Mouse (Mus musculus) heart, embryonic 13.5 days (tissue): ENCODE data around the gene Wdr20. TPM values are rescaled to one million over a fixed set of nuclear protein-coding genes. Genes with fewer than 3 reads are reported as not detected.
"Not testable (repeated sequence)": the region's sequence is repeated elsewhere in the genome, so short reads cannot be mapped to it uniquely, and the experiment has no call there.

Source experiments
- ATAC-seq: fragments of 200-750 bp; cut with Nextera tagmentation; 2 replicates; pipeline ENCODE4 v1.8.0; 2017; ENCODE audit warnings: moderate TSS enrichment; ENCODE audit not compliant: insufficient number of reproducible peaks, low FRiP score, low TSS enrichment; ENCODE audit errors: extremely low read depth
- H3K27ac ChIP-seq: fragments of 300-500 bp; sonication (generic); replicated peaks from 2 replicates; pipeline ENCODE4 v1.5.1; 2015; ENCODE audit warnings: moderate library complexity, mild to moderate bottlenecking, inconsistent platforms
- H3K27me3 ChIP-seq: fragments of 300-500 bp; sonication (generic); replicated peaks from 2 replicates; pipeline ENCODE4 v1.6.1; 2015; ENCODE audit warnings: mild to moderate bottlenecking, inconsistent platforms
- H3K36me3 ChIP-seq: fragments of 300-500 bp; sonication (generic); 2 replicates; pipeline ENCODE4 v1.6.1; 2015; ENCODE audit warnings: mild to moderate bottlenecking, inconsistent platforms
- H3K4me1 ChIP-seq: fragments of 300-500 bp; sonication (generic); 2 replicates; pipeline ENCODE4 v1.6.1; 2015; ENCODE audit warnings: inconsistent platforms
- H3K4me2 ChIP-seq: fragments of 300-500 bp; sonication (generic); 2 replicates; pipeline ENCODE4 v1.6.1; 2015; ENCODE audit warnings: inconsistent platforms, mild to moderate bottlenecking, moderate library complexity
- H3K4me3 ChIP-seq: fragments of 300-500 bp; sonication (generic); 2 replicates; pipeline ENCODE4 v1.5.1; 2015; ENCODE audit warnings: moderate library complexity, mild to moderate bottlenecking, inconsistent platforms
- H3K9ac ChIP-seq: fragments of 300-500 bp; sonication (generic); 2 replicates; pipeline ENCODE4 v1.6.1; 2015; ENCODE audit warnings: inconsistent platforms, mild to moderate bottlenecking, moderate library complexity
- H3K9me3 ChIP-seq: fragments of 300-500 bp; sonication (generic); 2 replicates; pipeline ENCODE4 v1.6.1; 2016; ENCODE audit warnings: inconsistent platforms
- WGBS: fragments of 180-500 bp; shearing (Covaris S2); methylation state at CpG from one replicate; pipeline ENCODE4 v1.1.7; 2015; ENCODE audit warnings: mixed read lengths; 5-methylcytosine and 5-hydroxymethylcytosine counted together
- polyA plus RNA-seq: library from polyadenylated mRNA; unstranded; fragments of >200 nt; fragmentation: Nextera tagmentation; extraction: Ambion mirVana; gene quantifications from 2 replicates; pipeline ENCODE4 v1.2.1, GENCODE M21; 2015

The Wdr20 gene
- polyA plus RNA-seq, 1 experiment from 2014 or later = 14.5 TPM

DNA sequence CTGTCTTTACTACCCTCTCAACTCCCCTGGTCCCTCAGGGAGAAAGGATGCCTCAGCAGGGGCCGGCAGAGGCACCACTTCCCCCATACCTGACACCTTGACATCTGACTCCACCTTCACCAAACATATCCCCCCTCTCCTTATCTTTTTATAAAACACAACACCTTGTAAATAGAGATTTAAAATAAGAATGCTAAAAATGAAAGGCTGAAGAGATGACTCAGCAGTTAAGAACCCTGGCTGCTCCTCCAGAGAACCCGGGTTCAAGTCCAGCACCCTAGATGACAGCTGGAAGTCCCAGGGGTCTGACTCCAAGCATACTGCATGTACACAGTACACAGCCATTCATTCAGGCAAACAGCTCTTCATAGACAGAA lies 38.6 kb upstream of the Wdr20 start:
- Histone ChIP-seq H3K9me3 (no peaks in the 10 kb centered on the region), H3K4me1 (peaks cover 54% of the 10 kb centered on the region), H3K27ac (no peak overlapping the region; the same call in 1 of the 2 replicates), H3K9ac (peak overlapping the region; percentile 73), H3K4me2 (peak overlapping the region; percentile 54), H3K27me3 (no peaks in the 10 kb centered on the region), H3K36me3 (peaks cover 8% of the 10 kb centered on the region), H3K4me3 (no peak overlapping the region)
- no peak for ATAC-seq
- 48% methylated on average over 2 of the region's 2 CpGs for WGBS

DNA sequence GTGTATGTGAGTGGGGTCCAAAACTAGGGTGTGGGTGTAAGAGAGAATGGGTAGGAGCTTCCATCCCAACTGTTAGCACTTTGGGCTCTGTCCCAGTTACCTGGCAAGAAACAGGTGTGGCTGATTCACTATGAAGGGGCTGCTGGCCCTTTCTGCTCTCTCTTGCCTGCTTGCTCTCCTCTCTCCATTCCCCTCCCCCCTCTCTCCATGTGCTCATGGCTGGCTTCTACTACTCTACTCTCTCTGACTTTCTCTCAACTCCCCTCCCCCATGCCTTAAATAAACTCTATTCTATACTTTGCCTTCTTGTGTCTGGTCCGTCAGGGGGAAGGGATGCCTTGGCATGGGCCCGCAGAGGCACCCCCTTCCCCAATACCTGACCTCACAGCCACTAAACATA lies 37.0 kb upstream of the Wdr20 start:
- no peak for ATAC-seq
- Histone ChIP-seq H3K4me2 (no peak overlapping the region), H3K9me3 (no peaks in the 10 kb centered on the region), H3K27me3 (no peaks in the 10 kb centered on the region), H3K36me3 (no peaks in the 10 kb centered on the region), H3K4me3 (no peak overlapping the region), H3K27ac (no peak overlapping the region), H3K4me1 (peaks cover 46% of the 10 kb centered on the region), H3K9ac (peak overlapping the region; percentile 67; the same call in 1 of the 2 replicates)
- WGBS = 66% methylated on average over 2 of the region's 2 CpGs

DNA sequence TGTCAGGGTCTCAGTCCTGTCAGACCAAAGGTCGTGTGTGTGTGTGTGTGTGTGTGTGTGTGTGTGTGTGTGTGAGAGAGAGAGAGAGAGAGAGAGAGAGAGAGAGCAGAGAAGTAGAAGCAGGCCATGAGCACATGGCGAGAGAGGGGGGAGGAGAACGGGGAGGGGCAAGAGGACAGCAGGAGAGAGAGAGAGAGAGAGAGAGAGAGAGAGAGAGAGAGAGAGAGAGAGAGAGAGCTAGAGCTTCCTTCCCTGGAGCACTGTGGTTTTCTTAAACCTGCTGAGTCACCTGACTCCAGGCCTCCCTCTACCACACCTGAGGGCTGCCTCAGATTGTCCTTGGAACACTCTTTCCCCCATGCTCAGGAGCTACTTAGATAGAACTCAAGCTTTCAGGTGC lies 36.4 kb upstream of the Wdr20 start:
- H3K36me3 ChIP-seq, H3K27me3 ChIP-seq, H3K4me2 ChIP-seq, H3K9me3 ChIP-seq, ATAC-seq, H3K4me3 ChIP-seq: not testable (repeated sequence)
- WGBS = 11% methylated on average over 3 of the region's 3 CpGs
- Histone ChIP-seq H3K27ac (peak overlapping the region; percentile 33; the same call in 1 of the 2 replicates), H3K4me1 (peaks cover 52% of the 10 kb centered on the region), H3K9ac (0 out of 2 replicates have a peak overlapping the region, but pooled peaks have one; percentile 67)

DNA sequence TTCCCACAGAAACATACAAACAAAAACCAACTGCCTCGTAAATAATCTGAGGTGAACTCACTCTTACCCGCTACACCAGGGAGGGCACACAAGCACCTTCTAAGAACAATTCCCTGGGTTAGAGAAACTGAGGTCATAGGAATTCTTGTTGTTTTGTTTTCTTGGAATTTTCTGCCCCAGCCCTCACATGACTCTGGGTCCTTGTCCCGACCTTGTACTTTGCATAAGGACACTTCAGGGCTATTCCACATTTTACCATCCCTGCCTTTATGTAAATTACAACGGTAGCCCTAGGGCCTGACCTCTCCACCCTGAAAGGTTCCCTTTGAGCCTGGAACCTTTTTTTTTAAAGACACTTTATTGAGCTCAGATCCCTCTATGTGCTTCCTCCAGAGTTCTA lies 35.2 kb upstream of the Wdr20 start, which contains the start of gene Hsp90aa1:
Hsp90aa1 (minus strand) TSS at position 173 of the 400 bp plus-strand sequence.
- no peaks in the 10 kb centered on the region for H3K36me3 ChIP-seq
- peak within 1 kb of the TSS; percentile 49 for H3K27ac ChIP-seq
- H3K4me3 ChIP-seq = peak within 1 kb of the TSS; percentile 23; the same call in 1 of the 2 replicates
- ATAC-seq = no peak
- WGBS = 51% methylated on average over 4 of the region's 4 CpGs
- peaks cover 45% of the 10 kb centered on the region for H3K4me1 ChIP-seq
- peak within 1 kb of the TSS; percentile 54 for H3K4me2 ChIP-seq
- H3K27me3 ChIP-seq = no peaks in the 10 kb centered on the region
- peak within 1 kb of the TSS; percentile 61 for H3K9ac ChIP-seq
- no peaks in the 10 kb centered on the region for H3K9me3 ChIP-seq

GRCm38 (mm10) chr12:110703008-110703471 lies 34.7 kb upstream of the Wdr20 start:
- Histone ChIP-seq H3K9me3 (no peaks in the 10 kb centered on the region), H3K36me3 (no peaks in the 10 kb centered on the region), H3K4me3 (peak overlapping the region; percentile 23; the same call in 1 of the 2 replicates), H3K4me1 (peaks cover 45% of the 10 kb centered on the region), H3K27ac (peak overlapping the region; percentile 49; the same call in 1 of the 2 replicates), H3K9ac (peak overlapping the region; percentile 61), H3K4me2 (peak overlapping the region; percentile 54), H3K27me3 (no peaks in the 10 kb centered on the region)
- 9% methylated on average over 8 of the region's 8 CpGs for WGBS
- no peak for ATAC-seq

DNA sequence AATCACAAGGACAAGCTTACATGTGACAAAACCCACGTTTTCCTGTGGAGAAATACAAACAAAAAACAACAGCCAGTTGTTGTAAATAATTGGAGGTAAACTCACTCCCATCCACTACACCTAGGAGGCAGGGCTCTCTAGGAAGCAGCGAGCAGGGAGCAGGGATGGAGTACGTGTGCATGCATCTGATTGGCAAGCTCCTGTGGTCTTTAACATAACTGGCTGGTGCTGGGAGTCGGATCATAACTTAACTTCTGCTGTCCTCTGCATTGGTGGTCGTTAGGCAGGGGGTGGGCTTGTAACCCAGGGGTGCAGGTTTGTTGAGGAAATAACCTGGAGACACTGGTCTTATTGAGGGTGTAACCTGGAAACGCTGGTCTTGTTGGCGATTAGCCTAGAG lies 34.1 kb upstream of the Wdr20 start:
- Histone ChIP-seq H3K4me3 (no peak overlapping the region), H3K9ac (peak overlapping the region; percentile 61; the same call in 1 of the 2 replicates), H3K9me3 (no peaks in the 10 kb centered on the region), H3K4me2 (no peak overlapping the region), H3K27me3 (no peaks in the 10 kb centered on the region), H3K4me1 (peaks cover 40% of the 10 kb centered on the region), H3K36me3 (no peaks in the 10 kb centered on the region), H3K27ac (peak overlapping the region; percentile 34)
- no peak for ATAC-seq
- WGBS = 63% methylated on average over 7 of the region's 7 CpGs

GRCm38 (mm10) chr12:110705419-110705818 lies 32.3 kb upstream of the Wdr20 start:
- H3K4me2 ChIP-seq, H3K4me3 ChIP-seq, H3K27me3 ChIP-seq, H3K9ac ChIP-seq, H3K9me3 ChIP-seq, H3K27ac ChIP-seq, ATAC-seq, H3K36me3 ChIP-seq: not testable (repeated sequence)
- 85% methylated on average over 4 of the region's 4 CpGs for WGBS
- H3K4me1 ChIP-seq = peaks cover 32% of the 10 kb centered on the region

DNA sequence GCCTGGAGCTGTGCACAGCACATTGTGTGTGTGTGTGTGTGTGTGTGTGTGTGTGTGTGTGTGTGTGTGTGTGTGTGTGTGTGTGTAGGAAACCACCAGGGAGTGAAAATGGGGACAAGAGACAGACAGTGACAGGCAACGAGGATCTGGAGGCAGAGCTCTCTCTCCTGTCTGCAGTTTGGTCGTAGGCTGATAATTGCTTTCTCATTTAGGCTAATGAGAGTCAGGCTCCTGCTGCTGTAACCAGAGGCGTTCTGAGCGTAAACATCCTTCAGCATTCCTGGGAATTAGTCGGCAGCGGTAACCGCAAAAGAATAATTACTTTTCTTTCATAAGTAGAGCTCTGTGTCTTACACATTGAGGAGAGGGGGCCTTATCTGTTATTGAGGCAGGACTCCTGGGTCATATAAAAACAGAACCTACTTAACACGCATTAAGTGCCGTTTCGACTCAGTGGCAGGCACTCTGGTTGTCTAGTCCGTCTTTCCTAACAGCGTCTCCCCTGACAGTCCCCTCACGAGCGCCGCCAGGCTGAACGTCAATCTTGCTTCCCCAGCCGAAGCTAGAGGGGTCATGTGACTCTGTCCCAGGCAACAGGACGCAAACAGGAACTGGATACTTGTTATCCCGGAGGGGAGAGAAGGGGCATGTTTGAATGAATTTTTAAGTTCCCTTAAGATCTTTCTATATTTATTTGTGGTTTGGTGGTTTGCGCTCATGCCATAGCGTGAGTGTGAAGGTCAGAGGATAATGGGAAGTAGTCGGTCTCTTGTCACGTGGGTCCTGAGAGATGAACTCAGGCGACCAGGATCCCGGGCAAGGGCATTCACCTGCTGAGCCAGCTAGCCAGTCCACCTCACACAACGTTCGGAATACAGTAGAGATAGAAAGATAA lies 31.2 kb upstream of the Wdr20 start:
- H3K9ac ChIP-seq = peak overlapping the region; percentile 76
- H3K4me3 ChIP-seq = peak overlapping the region; percentile 48
- 1% methylated on average over 27 of the region's 27 CpGs for WGBS
- peak overlapping the region; percentile 70 for H3K27ac ChIP-seq
- H3K27me3 ChIP-seq = no peaks in the 10 kb centered on the region
- peak; percentile 68 for ATAC-seq
- no peaks in the 10 kb centered on the region for H3K36me3 ChIP-seq
- peaks cover 21% of the 10 kb centered on the region for H3K4me1 ChIP-seq
- H3K4me2 ChIP-seq = peak overlapping the region; percentile 76
- no peaks in the 10 kb centered on the region for H3K9me3 ChIP-seq

GRCm38 (mm10) chr12:110707451-110707850 lies 30.3 kb upstream of the Wdr20 start:
- WGBS = 87% methylated on average over 7 of the region's 7 CpGs
- no peak for ATAC-seq
- Histone ChIP-seq H3K9me3 (no peaks in the 10 kb centered on the region), H3K9ac (no peak overlapping the region), H3K4me3 (no peak overlapping the region), H3K27ac (no peak overlapping the region), H3K4me1 (peaks cover 17% of the 10 kb centered on the region), H3K4me2 (peak overlapping the region; percentile 76), H3K27me3 (no peaks in the 10 kb centered on the region), H3K36me3 (no peaks in the 10 kb centered on the region)

DNA sequence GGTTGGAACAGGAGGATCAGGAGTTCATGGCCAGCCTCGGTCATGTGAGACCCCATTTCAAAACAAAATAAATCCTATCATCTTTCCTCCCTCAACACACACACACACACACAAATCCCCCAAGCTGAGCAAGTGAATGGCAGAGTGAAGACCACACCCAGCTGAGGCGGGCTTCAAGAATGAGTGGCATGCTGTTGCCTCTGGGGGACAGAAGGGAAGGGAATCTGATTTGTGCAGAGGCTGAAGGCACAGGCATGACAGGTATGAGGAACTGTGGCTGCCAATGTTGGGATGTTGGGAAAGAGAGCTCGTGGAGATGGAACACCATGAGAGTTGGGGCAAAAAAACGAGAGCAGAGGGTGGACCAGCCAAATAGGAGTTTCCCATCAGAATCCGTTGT lies 26.5 kb upstream of the Wdr20 start:
- Histone ChIP-seq H3K27ac (no peak overlapping the region), H3K9me3 (peaks cover 6% of the 10 kb centered on the region; the same call in 1 of the 2 replicates), H3K4me2 (no peak overlapping the region), H3K4me1 (peaks cover 3% of the 10 kb centered on the region), H3K4me3 (no peak overlapping the region), H3K27me3 (no peaks in the 10 kb centered on the region), H3K36me3 (no peaks in the 10 kb centered on the region), H3K9ac (no peak overlapping the region)
- ATAC-seq = no peak
- WGBS = 47% methylated on average over 5 of the region's 5 CpGs

- Histone ChIP-seq H3K9ac (no peak overlapping the region), H3K4me3 (no peak overlapping the region), H3K4me1 (no peaks in the 10 kb centered on the region), H3K9me3 (peaks cover 6% of the 10 kb centered on the region; the same call in 1 of the 2 replicates), H3K4me2 (no peak overlapping the region), H3K27me3 (peaks cover 4% of the 10 kb centered on the region), H3K36me3 (no peaks in the 10 kb centered on the region), H3K27ac (no peak overlapping the region)
- ATAC-seq = no peak
- WGBS = 90% methylated on average over 6 of the region's 6 CpGs
Measured at GRCm38 (mm10) chr12:110713784-110714183, 24.0 kb upstream of the Wdr20 start.
